Mouse (Mus musculus) heart, embryonic 14.5 days (tissue): Measurements from ENCODE around the gene Tacc3. TPM values are rescaled to one million over a fixed set of nuclear protein-coding genes. Genes with fewer than 3 reads are reported as not detected.
A peak's percentile ranks its signal among the peaks of the same experiment; 100 is the strongest.

Experiments used
- ATAC-seq: fragments of 200-750 bp; cut with Nextera tagmentation; 2 replicates; pipeline ENCODE4 v1.8.0; 2017; ENCODE audit warnings: low read depth, moderate TSS enrichment; ENCODE audit not compliant: insufficient number of reproducible peaks, insufficient read depth, low FRiP score
- H3K27ac ChIP-seq, 2 experiments: fragments of 200-500 bp in 1 of 2; fragments of 300-500 bp in 1 of 2; sonication (generic) in 1 of 2; replicated peaks in 1 of 2; 2 replicates each; pipeline ENCODE4 v1.5.1; 2012 to 2014; ENCODE audit warnings: low read depth in 2 of 2, low read length in 2 of 2, control low read depth in 1 of 2, mild to moderate bottlenecking in 1 of 2, mixed read lengths in 1 of 2; ENCODE audit not compliant: control insufficient read depth in 1 of 2, insufficient read depth in 1 of 2
- H3K27me3 ChIP-seq: fragments of 300-500 bp; sonication (generic); 2 replicates; pipeline ENCODE4 v1.6.1; 2014; ENCODE audit warnings: mild to moderate bottlenecking, low read length, control low read depth; ENCODE audit not compliant: control insufficient read depth, insufficient read depth
- H3K36me3 ChIP-seq: fragments of 300-500 bp; sonication (generic); 2 replicates; pipeline ENCODE4 v1.6.1; 2014; ENCODE audit warnings: mild to moderate bottlenecking, control low read depth, low read length, mixed read lengths; ENCODE audit not compliant: control insufficient read depth, insufficient read depth
- H3K4me1 ChIP-seq, 2 experiments: fragments of 200-500 bp in 1 of 2; fragments of 300-500 bp in 1 of 2; sonication (generic) in 1 of 2; 2 replicates each; pipeline ENCODE4 v1.6.1; 2012 to 2014; ENCODE audit warnings: low read length in 2 of 2, control low read depth in 1 of 2, mixed read lengths in 1 of 2; ENCODE audit not compliant: control insufficient read depth in 2 of 2, insufficient read depth in 2 of 2
- H3K4me2 ChIP-seq: fragments of 300-500 bp; sonication (generic); 2 replicates; pipeline ENCODE4 v1.6.1; 2014; ENCODE audit warnings: mild to moderate bottlenecking, low read length
- H3K4me3 ChIP-seq, 2 experiments: fragments of 200-500 bp in 1 of 2; fragments of 300-500 bp in 1 of 2; sonication (generic) in 1 of 2; 2 replicates each; pipeline ENCODE4 v1.5.1; 2012 to 2014; ENCODE audit warnings: low read length in 2 of 2, mild to moderate bottlenecking in 2 of 2, control low read depth in 1 of 2, low read depth in 1 of 2, moderate library complexity in 1 of 2; ENCODE audit not compliant: control insufficient read depth in 1 of 2, insufficient read depth in 1 of 2
- H3K9ac ChIP-seq: fragments of 300-500 bp; sonication (generic); 2 replicates; pipeline ENCODE4 v1.6.1; 2014; ENCODE audit warnings: mild to moderate bottlenecking, low read length
- H3K9me3 ChIP-seq: fragments of 300-500 bp; sonication (generic); 2 replicates; pipeline ENCODE4 v1.6.1; 2016; ENCODE audit warnings: low read length, control low read depth; ENCODE audit not compliant: control insufficient read depth
- WGBS: fragments of 180-500 bp; shearing (Covaris S2); extraction: QIAGEN DNeasy Blood & Tissue Kit; methylation state at CpG from one replicate; pipeline ENCODE4 v1.1.7; 2014; 5-methylcytosine and 5-hydroxymethylcytosine counted together
- polyA plus RNA-seq: library from polyadenylated mRNA; unstranded; fragments of >200 nt; fragmentation: Nextera tagmentation; extraction: Ambion mirVana; gene quantifications from 2 replicates; pipeline ENCODE4 v1.2.1, GENCODE M21; 2014

Tacc3 gene
- polyA plus RNA-seq, 1 experiment from 2014 or later: 117 TPM

GRCm38 (mm10) chr5:33723019-33723640 is 65.2 kb downstream of the Tacc3 start:
- peak overlapping the region; percentile 75 for H3K9ac ChIP-seq
- peaks cover 13 to 34% of the 10 kb centered on the region in 2 experiments for H3K4me1 ChIP-seq
- H3K36me3 ChIP-seq: no peaks in the 10 kb centered on the region
- no peaks in the 10 kb centered on the region for H3K9me3 ChIP-seq
- H3K4me2 ChIP-seq: peak overlapping the region; percentile 97
- H3K27ac ChIP-seq: no peak overlapping the region
- ATAC-seq: no peak
- H3K4me3 ChIP-seq: peak overlapping the region; percentile 63 to 64
- peaks cover 22% of the 10 kb centered on the region for H3K27me3 ChIP-seq
- WGBS: under 1% methylated on average over 60 of the region's 61 CpGs

- ATAC-seq: no peak
- 17% methylated on average over 36 of the region's 36 CpGs for WGBS
- no peaks in the 10 kb centered on the region for H3K9me3 ChIP-seq
- peaks cover 7 to 29% of the 10 kb centered on the region in 2 experiments; a peak in 3 of 4 replicates for H3K4me1 ChIP-seq
- peak overlapping the region; percentile 97 for H3K4me2 ChIP-seq
- no peaks in the 10 kb centered on the region for H3K36me3 ChIP-seq
- peak overlapping the region; percentile 63 to 64 for H3K4me3 ChIP-seq
- H3K27ac ChIP-seq: no peak overlapping the region
- H3K27me3 ChIP-seq: peaks cover 22% of the 10 kb centered on the region
- H3K9ac ChIP-seq: peak overlapping the region; percentile 75
These were observed 65.9 kb downstream of the Tacc3 start for GRCm38 (mm10) chr5:33723641-33724465.

- no peak overlapping the region for H3K27ac ChIP-seq
- H3K36me3 ChIP-seq: no peaks in the 10 kb centered on the region
- no peak overlapping the region for H3K4me3 ChIP-seq
- H3K27me3 ChIP-seq: peaks cover 22% of the 10 kb centered on the region
- H3K4me1 ChIP-seq: peaks cover 0 to 17% of the 10 kb centered on the region in 2 experiments; a peak in 2 of 4 replicates
- ATAC-seq: no peak
- no peak overlapping the region for H3K9ac ChIP-seq
- no peaks in the 10 kb centered on the region for H3K9me3 ChIP-seq
- no peak overlapping the region for H3K4me2 ChIP-seq
- 83% methylated on average over 7 of the region's 7 CpGs for WGBS
These were observed 68.2 kb downstream of the Tacc3 start for GRCm38 (mm10) chr5:33726081-33726647.

GRCm38 (mm10) chr5:33726891-33727290 is 69.0 kb downstream of the Tacc3 start:
- peaks cover 0 to 14% of the 10 kb centered on the region in 2 experiments; a peak in 2 of 4 replicates for H3K4me1 ChIP-seq
- H3K27me3 ChIP-seq: peaks cover 22% of the 10 kb centered on the region
- H3K27ac ChIP-seq: no peak overlapping the region
- no peak overlapping the region for H3K9ac ChIP-seq
- H3K9me3 ChIP-seq: no peaks in the 10 kb centered on the region
- H3K36me3 ChIP-seq: no peaks in the 10 kb centered on the region
- 65% methylated on average over 1 of the region's 1 CpGs for WGBS
- no peak overlapping the region for H3K4me2 ChIP-seq
- no peak overlapping the region for H3K4me3 ChIP-seq
- ATAC-seq: no peak

Other genes with a start within 250 kb of the Tacc3 start
- gene Nkx1-1, start 224.2 kb upstream of the Tacc3 start, polyA plus RNA-seq: not detected in 2 replicates
- gene Fam53a, start 28.5 kb upstream of the Tacc3 start, polyA plus RNA-seq: 49.0 and 58.3 TPM in 2 replicates
- gene Gm9903, start 28.2 kb upstream of the Tacc3 start, polyA plus RNA-seq: 1.3 TPM in 2 replicates
- 97.7 and 102 TPM in 2 replicates for gene Slbp, start 5.6 kb upstream of the Tacc3 start, polyA plus RNA-seq
- gene Tmem129, start 288 bp downstream of the Tacc3 start, polyA plus RNA-seq: 35.4 and 38.3 TPM in 2 replicates
- gene Fgfr3, start 63.5 kb downstream of the Tacc3 start, polyA plus RNA-seq: 2.7 and 3.1 TPM in 2 replicates
- 43.5 and 45.0 TPM in 2 replicates for gene Letm1, start 124.7 kb downstream of the Tacc3 start, polyA plus RNA-seq
- 37.5 and 37.7 TPM in 2 replicates for gene Nsd2, start 162.6 kb downstream of the Tacc3 start, polyA plus RNA-seq